Mouse (Mus musculus) spleen, adult 12 weeks (tissue): ENCODE data around the gene Adra1b.

Experiments used
- DNase-seq: peaks from one replicate; pipeline ENCODE4 v3.0.0; 2022; ENCODE audit warnings: low spot score

The Adra1b gene

GRCm38 (mm10) chr11:43892546-43892945 lies 8.5 kb downstream of the Adra1b start:
- no peak for DNase-seq

- no peak for DNase-seq
Measured at GRCm38 (mm10) chr11:43891457-43891856, 9.6 kb downstream of the Adra1b start.

GRCm38 (mm10) chr11:43889208-43889915 lies 11.6 kb downstream of the Adra1b start:
- DNase-seq, result no peak

- no peak for DNase-seq
Measured at GRCm38 (mm10) chr11:43888736-43889135, 12.3 kb downstream of the Adra1b start.

- DNase-seq, result no peak
Measured at GRCm38 (mm10) chr11:43887597-43887996, 13.4 kb downstream of the Adra1b start.

- no peak for DNase-seq
Measured at GRCm38 (mm10) chr11:43884521-43884920, 16.5 kb downstream of the Adra1b start.

GRCm38 (mm10) chr11:43883641-43884181 lies 17.3 kb downstream of the Adra1b start:
- no peak for DNase-seq

- no peak for DNase-seq
Measured at GRCm38 (mm10) chr11:43877211-43877610, 23.8 kb downstream of the Adra1b start.

- no peak for DNase-seq
Measured at GRCm38 (mm10) chr11:43867721-43868281, 33.2 kb downstream of the Adra1b start.

- no peak for DNase-seq
Measured at GRCm38 (mm10) chr11:43865298-43866165, 35.5 kb downstream of the Adra1b start.

- no peak for DNase-seq
Measured at GRCm38 (mm10) chr11:43853046-43853445, 48.0 kb downstream of the Adra1b start.

GRCm38 (mm10) chr11:43848056-43848455 lies 53.0 kb downstream of the Adra1b start:
- no peak for DNase-seq

GRCm38 (mm10) chr11:43841596-43841995 lies 59.4 kb downstream of the Adra1b start:
- no peak for DNase-seq

- DNase-seq, result no peak
Measured at GRCm38 (mm10) chr11:43840491-43840890, 60.5 kb downstream of the Adra1b start.

- DNase-seq, result no peak
Measured at GRCm38 (mm10) chr11:43835880-43836740, 64.9 kb downstream of the Adra1b start.

GRCm38 (mm10) chr11:43835456-43835855 lies 65.6 kb downstream of the Adra1b start:
- no peak for DNase-seq

- no peak for DNase-seq
Measured at GRCm38 (mm10) chr11:43834531-43834930, 66.5 kb downstream of the Adra1b start.

- no peak for DNase-seq
Measured at GRCm38 (mm10) chr11:43831530-43831929, 69.5 kb downstream of the Adra1b start.

GRCm38 (mm10) chr11:43826769-43827168 lies 74.2 kb downstream of the Adra1b start:
- DNase-seq, result no peak

GRCm38 (mm10) chr11:43823349-43823748 lies 77.7 kb downstream of the Adra1b start:
- DNase-seq, result no peak
